Mouse (Mus musculus) T-helper 2 cell (primary cell): ENCODE measurements at regions not wholly inside any gene's neighbourhood (a gene's known extent, or its start where the extent isn't known, plus 50 kb on each side); places are given as distances from the start of the nearest gene placed in this dataset.

Source experiments
- in situ Hi-C: fragments of 300-600 bp; cut with MboI, MseI; formaldehyde crosslinking; loops from one replicate; pipeline ENCODE4 v1.15.1; 2025; ENCODE audit warnings: high pct_unique_total_duplicates

GRCm38 (mm10) chr3:41422615-41423579 lies 132.6 kb upstream of the Jade1 start:
- in situ Hi-C loops: loop anchor here (5.0 kb wide), 1 partner anchor 66 kb away; no protein-coding TSS in a partner anchor

GRCm38 (mm10) chr3:41413771-41414170 lies 141.8 kb upstream of the Jade1 start:
- in situ Hi-C loops: no loop called here

- in situ Hi-C loops: no loop called here
Observed at GRCm38 (mm10) chr3:41412698-41413097, 142.8 kb upstream of the Jade1 start.

DNA sequence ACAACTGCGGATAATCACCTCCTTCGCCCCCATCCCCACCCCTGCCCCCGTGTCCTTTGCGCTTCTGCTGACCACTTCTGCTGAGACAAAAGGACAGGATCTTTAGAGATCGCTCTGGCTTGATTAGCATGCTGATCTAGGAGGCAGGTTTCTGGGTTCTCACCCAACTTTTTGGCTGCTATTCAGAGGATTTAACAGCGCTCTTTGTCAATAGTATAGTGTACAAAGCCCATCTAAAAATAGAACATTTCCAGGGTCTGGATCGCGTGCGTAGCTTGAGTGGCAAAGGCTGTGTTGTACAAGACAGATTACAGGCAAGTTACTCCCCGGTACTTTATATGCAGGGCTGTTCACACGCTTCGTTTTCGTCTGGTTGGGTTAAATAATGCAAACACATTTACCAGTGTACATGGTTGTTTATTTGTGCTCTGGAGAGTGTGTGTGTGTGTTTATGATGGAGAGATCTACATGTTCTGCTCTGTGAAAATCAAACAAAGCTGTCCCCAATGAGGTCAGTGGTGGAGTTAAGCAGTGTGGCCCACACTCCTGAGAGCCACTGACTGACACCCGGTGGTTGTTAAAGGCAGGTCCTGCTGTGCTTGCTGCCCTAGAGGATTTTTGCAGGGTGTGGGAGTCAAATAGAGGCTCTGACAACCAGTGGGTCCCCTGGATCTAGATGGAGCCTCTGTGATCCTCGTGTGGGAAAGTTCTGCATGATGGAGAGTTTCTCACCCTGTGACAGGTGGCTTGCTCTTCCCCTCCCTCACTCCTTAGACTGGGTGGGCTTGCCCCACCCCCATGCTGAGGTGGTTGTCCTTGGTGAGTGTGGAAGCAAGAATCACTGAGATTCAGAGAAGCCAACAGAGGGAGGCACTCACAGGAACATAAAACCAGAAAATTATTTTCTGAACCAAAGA lies 146.5 kb upstream of the Jade1 start:
- in situ Hi-C loops: no loop called here

GRCm38 (mm10) chr3:41408423-41408820 lies 147.1 kb upstream of the Jade1 start:
- in situ Hi-C loops: no loop called here

DNA sequence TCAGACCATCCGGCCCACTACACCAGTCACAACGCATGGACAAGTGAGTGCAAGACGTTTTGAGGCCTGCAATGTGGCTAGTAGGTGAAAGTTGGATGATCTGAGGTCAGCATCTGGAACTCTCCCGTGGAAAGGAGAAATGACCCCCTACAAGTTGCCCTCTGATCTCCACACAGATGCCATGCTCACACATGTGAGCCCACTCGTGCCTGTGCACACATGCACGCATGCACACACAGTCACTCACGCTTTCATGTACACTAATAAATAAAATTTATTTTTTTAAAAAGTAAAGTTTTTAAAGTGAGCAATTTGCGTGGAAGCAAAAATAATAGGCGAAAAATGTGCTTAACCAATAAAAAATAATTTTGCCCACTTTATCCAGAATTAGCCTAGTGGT lies 147.5 kb upstream of the Jade1 start:
- in situ Hi-C loops: no loop called here

GRCm38 (mm10) chr3:41407520-41407919 lies 148.0 kb upstream of the Jade1 start:
- in situ Hi-C loops: no loop called here

DNA sequence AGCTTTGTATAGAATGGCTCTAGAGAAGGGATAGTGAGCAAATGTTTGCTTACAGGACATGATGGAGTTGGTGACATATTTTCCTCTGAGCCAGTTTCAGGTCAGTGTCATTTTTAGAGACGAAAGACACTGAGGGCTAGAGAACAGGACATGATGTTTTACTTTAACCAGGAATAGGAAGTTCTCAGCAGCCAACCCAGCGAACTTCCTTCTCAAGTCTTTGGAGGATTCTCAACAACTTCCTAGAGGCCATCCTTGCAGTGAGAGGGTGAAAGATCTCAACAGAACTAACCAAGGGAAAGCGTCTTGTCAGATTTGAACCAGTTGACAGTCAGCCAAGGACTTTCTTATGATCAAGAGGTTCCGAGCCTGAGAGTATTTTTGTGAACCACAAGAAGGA lies 153.7 kb upstream of the Jade1 start:
- in situ Hi-C loops: no loop called here

GRCm38 (mm10) chr3:41389868-41390267 lies 165.7 kb upstream of the Jade1 start:
- in situ Hi-C loops: no loop called here

DNA sequence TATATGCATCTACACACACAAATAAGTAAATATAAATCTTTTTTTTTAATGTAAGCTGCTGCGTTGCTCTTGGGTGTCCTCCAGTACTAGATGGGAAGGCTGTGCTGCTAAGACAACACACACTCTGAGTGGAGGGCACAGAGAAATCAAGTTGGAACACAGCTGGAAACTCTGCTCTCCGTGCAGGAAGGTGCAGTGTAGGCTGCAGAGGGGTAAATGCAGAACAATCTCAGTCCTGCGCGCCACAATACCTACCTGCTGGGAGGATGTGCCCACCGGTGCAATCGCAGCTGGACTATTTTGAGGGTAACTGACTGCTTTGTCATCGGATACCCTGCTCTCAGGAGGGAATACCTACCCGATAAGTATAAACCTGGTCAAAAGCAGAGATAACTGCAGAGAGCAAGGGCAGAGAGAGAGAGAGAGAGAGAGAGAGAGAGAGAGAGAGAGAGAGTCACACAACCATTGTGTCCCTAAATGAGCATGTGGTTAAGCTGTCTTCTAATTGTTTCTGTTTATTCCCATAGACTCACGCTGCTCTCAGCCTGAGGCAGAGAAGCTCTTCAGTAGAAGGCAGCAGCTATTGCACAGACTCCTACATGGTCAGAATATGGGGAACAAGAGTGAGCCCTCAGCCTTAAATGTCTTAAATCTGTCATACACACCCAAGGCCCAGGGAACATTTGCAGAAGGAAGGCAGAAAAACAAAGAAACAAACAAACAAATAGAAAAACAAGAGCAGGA lies 167.9 kb upstream of the Jade1 start:
- in situ Hi-C loops: no loop called here

- in situ Hi-C loops: no loop called here
Observed at GRCm38 (mm10) chr3:41386299-41386698, 169.2 kb upstream of the Jade1 start.

- in situ Hi-C loops: no loop called here
Observed at GRCm38 (mm10) chr3:41384410-41384809, 171.1 kb upstream of the Jade1 start.

- in situ Hi-C loops: no loop called here
Observed at GRCm38 (mm10) chr3:41378576-41378975, 177.0 kb upstream of the Jade1 start.

DNA sequence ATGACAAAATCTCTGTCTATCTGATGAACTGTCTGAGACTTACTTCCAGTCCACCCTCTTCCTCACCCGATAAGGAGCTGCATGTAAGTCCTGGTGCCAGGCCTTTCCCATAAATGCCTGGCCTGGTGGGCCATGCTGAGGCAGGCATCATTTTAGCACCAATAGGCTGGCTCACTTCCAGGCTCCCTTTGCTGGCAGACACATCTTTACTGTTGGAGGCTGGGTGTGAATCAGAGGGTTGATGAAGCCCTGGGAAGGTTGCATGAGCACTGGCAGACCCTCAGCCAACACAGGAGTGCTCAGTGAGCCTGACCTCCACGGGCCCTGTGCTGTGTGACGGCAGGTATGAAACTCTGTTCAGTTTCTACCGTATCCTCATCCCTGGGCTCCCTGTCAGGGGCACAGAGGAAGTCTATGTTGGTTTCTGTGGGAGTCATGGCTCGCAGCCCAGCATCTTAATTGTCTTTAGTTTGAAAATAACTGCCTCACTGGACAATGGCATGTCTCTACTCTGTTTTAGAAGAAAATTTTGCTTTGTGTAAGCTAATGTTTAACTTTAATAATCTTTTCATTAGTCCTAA lies 177.6 kb upstream of the Jade1 start:
- in situ Hi-C loops: no loop called here

GRCm38 (mm10) chr3:41376848-41377582 lies 178.5 kb upstream of the Jade1 start:
- in situ Hi-C loops: no loop called here

GRCm38 (mm10) chr3:41375230-41375930 lies 180.2 kb upstream of the Jade1 start:
- in situ Hi-C loops: no loop called here

GRCm38 (mm10) chr3:41373198-41373597 lies 182.3 kb upstream of the Jade1 start:
- in situ Hi-C loops: loop anchor here (25.0 kb wide), 1 partner anchor 836 kb away; the partner anchor contains the start of gene Intu

GRCm38 (mm10) chr3:41368351-41369101 lies 187.0 kb upstream of the Jade1 start:
- in situ Hi-C loops: loop anchor here (25.0 kb wide), 1 partner anchor 831 kb away; the partner anchor contains the start of gene Intu

DNA sequence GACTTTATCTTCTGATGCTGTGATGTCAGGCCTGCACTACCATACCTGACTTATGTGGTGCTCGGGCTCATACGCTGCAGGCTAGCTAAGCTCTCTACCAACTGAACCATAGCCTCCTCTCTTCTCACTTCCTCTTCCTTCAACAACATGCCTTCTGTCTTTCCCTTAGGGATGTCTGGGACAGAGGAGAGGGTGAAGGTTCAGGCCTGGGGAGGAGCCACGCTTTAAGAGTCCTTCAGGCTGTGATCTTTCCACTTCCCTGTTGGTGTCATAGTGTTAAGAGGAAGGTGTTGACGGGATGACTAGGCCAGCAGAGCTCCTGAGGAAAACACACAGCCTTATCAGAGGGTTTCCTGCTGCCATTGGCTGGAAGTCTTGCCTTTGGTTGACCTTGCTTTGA lies 188.8 kb upstream of the Jade1 start:
- in situ Hi-C loops: loop anchor here (25.0 kb wide), 1 partner anchor 829 kb away; the partner anchor contains the start of gene Intu
